Mouse (Mus musculus): Measurements from ENCODE around the gene Podn. TPM values are rescaled to one million over a fixed set of nuclear protein-coding genes. Genes with fewer than 3 reads are reported as not detected.
"Not testable (repeated sequence)": the region's sequence is repeated elsewhere in the genome, so short reads cannot be mapped to it uniquely, and the experiment has no call there.

Podn gene
- 48.5 and 74.4 TPM in 2 replicates for polyA plus RNA-seq (2012; rRNA removed)

DNA sequence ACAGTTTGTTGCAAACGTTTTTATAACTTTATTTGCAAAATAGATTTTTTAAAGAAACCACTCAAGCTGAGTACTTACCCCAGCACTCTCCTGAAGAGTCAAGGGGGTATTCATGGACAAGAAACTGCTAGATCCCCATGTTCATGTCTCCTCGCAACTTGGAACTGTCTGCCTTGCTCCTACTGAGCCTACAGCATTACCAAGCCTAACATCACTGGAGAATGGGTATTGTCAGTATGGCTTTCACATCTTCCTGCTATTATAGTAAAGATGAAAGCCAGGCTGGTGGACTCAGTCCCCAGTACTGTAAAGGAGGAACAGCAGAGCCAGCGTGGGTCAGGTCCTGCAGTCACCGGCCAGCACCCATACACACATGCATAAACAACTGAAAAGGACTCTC is at the start of gene Podn:
Gene Podn (minus strand): TSS at position 101 of the 400 bp plus-strand sequence.
- DNase-seq (ENCODE audit: low read depth): no peak

DNA sequence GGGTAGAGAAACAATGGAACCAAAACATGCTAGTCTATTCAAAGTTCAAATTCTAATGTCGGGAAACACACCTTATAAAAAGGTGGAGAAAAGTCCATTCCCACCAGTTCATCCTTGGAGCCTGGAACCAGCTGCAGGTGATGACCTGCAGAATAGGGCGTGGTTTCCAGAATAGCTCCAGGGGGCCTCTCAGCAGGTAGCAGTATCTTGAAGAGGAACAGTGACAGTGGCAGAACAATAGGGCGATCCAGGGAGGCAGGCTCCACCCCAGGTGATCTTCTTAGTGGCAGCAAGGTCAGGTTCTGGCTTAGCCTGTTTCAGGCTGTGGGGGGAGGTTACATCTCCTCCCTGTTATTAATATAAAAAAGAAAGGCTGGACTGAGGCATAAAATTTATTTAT is 49.3 kb upstream of the Podn start:
- DNase-seq (ENCODE audit: low read depth): not testable (repeated sequence)

DNA sequence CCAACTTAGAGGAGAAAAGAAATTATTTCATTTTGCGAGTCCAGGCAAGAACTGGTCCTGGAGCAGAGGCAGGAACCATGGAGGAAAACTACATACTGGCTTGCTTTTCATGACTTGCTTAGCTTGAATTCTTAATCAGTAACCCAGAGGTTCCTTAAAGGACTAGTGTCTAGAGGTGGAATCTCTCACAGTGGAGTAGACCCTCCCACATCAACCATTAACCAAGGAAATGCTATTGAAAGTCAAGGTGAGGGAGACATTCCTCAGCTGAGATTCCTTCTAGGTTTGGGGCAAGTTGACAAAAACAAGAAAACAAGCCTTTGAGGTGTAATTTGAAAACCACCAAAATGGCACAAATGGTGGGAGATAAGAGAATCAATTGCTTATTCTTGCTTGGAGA is 48.6 kb upstream of the Podn start, which contains the start of gene Scp2:
Gene Scp2 (minus strand): TSS at position 119 of the 400 bp plus-strand sequence.
- DNase-seq (ENCODE audit: low read depth): no peak

DNA sequence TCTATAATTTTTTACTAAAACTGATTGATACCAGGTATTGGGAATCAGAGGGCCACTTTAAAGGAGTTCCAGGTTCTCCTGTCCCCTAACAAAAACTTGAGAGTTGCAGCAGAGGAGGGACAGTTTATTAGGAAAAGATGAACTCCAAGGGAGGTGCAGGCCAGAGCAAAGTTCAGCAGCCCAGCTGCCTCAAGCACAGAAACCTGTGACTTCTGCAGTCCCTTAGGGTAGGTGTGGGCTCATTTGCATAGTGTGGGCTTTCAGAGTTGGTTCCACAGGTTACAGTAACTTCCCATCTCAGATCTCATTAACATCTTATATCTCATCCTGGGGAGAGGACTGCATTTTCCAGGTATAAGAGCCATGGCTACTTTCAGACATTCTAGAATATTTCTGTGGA is 47.5 kb upstream of the Podn start:
- DNase-seq (ENCODE audit: low read depth): no peak

DNA sequence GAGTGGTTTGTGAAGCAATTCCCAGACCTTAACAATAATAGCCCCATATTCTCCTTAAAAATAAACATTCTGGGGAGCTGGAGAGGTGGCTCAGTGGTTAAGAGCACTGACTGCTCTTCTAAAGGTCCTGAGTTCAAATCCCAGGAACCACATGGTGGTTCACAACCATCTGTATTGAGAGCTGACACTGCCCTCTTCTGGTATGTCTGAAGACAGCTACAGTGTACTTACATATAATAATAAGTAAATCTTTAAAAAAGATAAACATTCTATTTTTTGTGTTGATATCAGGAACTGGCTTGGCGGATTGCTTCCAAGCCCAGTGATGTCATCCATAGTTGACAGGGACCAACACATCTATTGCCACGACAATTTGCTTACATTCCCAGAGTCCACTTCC is 46.9 kb upstream of the Podn start:
- not testable (repeated sequence) for DNase-seq (ENCODE audit: low read depth)

DNA sequence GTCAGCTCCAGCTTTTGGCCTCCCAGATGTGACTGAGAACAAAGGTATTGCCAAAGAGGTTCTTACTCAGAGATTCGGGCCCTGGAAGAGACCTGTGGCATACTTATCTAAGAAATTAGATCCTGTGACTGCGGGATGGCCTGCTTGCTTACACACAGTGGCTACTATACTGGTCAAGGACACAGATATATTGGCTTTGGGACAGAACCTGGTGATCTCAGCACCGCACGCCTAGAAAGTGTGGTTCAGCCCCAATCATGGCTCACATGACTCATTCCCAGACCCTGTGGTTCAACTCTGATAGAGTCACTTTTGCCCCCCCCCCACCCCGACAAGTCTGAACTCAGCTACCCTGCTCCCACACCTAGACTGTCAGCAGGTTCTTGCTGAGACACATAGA is 40.7 kb upstream of the Podn start:
- no peak for DNase-seq (ENCODE audit: low read depth)

DNA sequence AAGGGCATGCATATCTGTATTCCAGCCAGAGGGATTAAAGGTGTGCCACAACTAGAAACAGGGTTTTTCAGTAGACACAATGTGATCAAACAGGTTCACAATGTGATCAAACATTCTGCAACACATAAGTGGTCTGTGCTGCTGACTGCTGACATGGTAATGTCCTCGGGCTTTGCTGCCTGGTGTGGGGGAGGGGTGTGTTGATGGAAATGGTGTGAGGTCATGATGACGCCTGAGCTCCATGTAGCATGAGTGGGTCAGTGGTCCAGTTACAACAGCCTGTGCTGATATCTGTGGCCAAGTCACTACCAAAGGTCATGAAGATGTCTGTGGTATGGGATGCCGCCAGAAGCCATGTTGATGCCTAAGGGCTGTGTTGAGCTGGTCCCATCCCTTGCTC is 34.2 kb upstream of the Podn start:
- no peak for DNase-seq (ENCODE audit: low read depth)

DNA sequence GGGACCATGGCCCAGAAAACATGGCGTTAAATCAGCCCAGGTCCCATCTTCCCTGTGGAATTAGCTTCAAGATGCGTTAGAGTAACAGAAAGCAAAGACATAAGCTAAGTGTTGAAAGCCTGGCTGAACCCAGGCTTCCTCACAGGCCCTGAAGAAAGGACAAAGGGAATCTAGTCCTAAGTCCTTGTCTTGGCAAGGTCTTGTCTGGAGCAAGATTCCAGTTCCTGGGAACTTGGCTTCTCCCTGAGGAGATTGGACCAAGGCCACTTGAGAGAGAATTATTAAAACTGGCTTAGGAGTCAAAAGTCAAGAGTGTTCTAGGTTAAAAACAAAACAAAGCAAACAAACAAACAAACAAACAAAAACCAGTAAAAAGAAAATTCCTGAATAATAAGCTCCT is 32.1 kb upstream of the Podn start:
- DNase-seq (ENCODE audit: low read depth): no peak

DNA sequence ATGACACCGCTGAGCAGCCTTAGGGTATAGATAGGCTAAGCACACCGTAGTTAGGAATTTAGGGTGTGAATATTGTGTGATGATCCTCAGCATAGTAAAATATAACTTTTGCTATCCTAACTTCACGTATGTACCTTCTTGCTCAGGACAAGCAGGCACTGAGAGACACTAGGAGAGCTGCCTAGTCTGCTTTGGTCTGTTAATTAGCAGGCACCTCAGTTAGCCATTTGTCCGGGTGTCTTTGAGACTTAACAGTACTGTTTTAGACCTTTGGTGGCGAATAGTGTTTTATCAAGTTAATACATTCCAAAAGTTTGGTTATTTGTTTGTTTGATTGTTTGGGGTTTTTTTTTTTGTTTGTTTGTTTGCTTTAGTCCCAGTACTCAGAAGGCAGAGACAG is 31.3 kb upstream of the Podn start:
- no peak for DNase-seq (ENCODE audit: low read depth)

DNA sequence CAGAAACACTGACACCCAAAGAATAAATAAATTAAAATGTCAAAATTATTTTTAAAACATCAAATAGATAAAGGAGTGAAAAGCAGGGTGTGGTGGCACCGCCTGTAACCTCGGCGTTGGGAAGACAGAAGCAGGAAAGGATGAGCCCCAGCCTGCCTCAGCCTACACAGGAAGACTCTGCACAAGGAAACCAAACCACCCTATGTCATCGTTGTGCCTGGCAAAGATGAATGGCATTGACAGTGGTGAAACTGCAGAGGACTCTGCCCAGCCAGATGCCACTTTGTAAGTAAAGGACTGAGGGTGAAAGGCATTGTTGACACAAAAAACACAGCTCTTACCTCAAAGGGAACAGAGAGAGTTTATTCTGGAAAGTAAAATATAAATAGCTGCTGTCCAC is 30.0 kb upstream of the Podn start:
- no peak for DNase-seq (ENCODE audit: low read depth)

DNA sequence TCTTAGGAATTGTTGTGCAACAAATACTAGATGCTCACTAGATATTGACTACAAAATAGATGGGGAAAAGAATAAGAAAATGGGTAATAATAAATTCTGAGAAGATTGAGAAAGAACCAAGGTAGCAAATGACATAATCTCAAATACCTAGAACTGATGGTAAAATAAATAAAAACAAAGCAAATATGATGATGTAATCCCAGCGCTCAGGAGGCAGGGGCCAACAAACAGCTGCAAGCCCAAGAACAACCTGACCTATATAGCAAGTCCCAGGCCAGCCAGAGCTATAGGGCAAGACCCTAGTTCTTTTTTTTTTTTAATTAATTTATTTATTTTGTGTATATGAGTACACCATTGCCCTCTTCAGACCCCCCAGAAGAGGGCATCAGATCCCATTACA is 27.9 kb upstream of the Podn start:
- no peak for DNase-seq (ENCODE audit: low read depth)

DNA sequence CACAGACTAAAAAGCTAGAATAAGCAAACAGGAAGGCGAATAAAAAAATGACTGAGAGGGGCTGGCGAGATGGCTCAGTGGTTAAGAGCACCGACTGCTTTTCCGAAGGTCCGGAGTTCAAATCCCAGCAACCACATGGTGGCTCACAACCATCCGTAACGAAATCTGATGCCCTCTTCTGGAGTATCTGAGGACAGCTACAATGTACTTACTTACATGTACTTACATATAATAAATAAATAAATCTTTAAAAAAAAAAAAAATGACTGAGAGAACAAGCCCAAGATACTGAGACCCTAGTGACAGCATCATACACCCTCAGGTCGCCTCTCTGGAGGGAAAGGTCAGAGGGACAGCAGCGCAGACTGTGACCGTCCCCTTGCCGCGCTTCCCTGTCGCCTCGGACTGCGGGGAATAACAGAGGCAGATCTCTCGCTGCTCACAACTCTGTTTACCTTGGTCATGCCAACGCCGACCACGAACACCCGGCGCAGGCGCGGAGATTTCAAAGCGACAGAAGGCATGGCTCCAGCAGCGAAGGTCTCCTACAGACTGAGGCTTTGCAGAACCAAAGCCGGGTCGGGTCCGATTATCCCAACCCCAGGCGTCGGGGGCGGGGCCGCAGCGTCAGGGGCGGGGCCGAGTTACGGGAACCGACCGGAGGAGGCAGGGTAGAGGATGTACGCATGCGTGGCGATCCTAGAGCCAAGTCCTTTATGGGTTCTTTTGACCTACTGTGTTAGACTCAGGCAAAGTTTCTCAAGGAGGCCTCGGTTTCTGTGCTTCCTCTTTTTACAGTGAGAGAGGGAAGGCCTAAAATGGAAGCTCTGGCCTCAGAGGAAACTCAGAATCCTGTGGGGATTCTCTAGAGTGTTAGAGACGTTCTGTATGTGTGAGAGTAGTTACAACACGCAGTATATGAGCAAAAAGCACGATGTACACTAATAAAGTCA is 22.0 kb upstream of the Podn start:
- no peak for DNase-seq (ENCODE audit: low read depth)

DNA sequence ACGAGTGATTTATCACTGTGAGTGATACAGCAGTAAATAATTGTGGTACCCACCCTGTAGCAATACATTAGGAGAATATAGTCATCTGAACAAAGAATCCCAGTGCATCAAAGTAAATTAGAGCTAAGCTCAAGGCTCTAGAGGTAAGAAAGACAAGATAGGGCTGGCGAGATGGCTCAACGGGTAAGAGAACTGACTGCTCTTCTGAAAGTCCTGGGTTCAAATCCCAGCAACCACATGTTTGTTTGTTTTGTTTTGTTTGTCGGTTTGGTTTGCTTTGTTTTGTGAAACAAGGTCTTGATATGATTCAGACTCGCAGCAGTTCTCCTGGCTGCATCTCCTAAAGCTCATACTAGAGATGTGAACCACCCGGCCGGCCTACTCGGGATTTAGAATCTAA is 21.2 kb upstream of the Podn start:
- DNase-seq (ENCODE audit: low read depth): no peak

DNA sequence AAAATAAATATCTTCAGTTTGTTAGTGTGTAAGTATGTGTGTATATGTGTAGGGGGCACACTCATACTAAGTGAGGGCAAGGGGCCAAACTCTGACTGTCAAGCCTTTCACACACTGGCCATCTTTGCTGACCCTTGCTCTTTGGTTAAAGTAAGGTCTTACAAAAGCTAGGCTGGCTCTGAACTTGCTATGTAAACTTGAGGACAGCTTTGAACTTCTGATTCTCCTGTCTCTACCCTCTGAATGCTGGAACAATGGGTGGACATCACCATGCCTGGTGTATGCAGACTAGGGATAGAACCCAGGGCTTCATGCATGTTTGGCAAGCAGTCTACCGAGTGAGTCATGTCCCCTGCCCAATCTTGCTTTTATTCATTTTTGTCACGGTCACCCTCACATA is 20.2 kb upstream of the Podn start:
- DNase-seq (ENCODE audit: low read depth): no peak

DNA sequence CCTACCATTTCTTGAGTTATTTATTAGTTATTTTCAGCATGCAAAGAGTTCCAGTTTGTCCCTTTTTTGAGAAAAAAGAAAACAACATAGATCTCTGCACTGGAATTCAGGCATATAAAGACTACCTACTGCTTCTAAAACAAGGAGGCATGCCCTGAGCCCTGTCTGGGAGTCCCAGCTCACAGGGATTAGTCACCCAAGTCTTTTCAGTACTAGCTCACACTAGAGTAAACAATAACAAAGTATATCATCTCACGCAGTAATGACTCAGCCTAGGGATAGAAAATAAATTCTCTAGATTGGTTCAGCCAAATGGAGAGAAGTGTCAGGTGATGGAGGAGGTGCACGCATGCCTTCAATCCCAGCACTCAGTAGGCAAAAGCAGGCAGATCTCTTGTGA is 14.5 kb upstream of the Podn start:
- no peak for DNase-seq (ENCODE audit: low read depth)

DNA sequence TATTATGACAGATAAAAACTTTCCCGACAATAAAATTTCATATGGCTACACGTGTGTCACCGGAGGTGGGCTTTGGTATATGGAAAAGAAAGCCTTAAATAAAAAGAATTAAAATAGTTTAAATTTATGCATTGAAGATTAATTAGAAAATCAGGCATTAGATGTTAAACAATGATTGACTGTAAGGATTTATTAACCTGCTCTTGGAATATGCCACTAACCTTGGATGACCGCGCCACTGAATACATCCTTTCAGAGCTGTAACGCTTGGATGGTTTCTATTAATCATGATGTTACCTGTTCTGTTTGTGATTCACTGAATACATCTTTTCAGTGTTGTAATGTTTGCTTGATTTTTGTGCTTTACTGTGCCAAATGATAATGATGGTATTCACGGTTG is 13.5 kb upstream of the Podn start:
- DNase-seq (ENCODE audit: low read depth): no peak

DNA sequence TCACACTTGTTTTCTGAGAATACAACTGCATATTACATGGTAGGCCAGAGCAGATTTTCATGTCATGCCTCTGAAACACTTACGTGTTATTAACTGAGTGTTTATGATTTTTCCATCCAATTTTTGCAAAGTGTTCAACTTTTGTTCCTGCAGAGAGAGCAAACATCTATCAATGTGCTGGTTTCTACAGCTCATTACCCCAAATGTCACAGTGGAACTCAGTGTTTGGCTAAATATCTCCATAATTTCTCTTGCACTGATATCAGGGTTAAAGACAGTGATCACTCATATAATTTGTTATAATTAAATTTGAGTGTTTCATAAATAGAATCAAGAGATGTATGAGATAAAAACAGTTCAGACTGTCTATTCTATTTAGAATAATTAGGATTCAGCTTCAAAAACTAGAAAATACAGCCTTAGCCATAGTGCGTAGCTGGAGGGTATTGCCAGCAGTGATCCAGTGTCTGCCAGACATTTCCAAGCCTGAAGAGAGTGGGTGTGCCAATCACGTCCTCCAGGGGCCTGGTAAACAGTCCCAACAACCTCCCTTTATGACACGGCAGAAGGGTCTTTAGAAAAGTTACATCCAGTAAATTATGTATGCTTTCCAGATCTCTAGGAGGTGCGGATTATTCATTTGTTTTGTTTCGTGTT is 3.4 kb downstream of the Podn start:
- no peak for DNase-seq (ENCODE audit: low read depth)

DNA sequence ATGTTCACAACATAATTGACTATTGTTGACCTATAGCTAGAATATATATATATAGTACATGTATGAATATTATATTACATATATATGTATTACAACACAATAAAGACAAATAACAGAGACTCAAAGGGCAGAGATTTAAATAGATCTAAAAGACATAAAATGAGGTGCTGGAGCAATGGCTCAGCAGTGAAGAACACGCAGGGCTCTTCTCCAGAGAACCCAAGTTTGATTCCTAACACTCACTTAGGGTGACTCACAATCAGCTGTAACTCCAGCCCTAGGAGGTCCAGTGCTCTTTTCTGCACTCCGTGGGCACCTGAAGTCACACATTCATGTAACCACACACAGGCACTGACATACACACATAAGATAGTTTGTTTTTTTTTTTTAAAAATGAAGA is 12.3 kb downstream of the Podn start:
- DNase-seq (ENCODE audit: low read depth): no peak

DNA sequence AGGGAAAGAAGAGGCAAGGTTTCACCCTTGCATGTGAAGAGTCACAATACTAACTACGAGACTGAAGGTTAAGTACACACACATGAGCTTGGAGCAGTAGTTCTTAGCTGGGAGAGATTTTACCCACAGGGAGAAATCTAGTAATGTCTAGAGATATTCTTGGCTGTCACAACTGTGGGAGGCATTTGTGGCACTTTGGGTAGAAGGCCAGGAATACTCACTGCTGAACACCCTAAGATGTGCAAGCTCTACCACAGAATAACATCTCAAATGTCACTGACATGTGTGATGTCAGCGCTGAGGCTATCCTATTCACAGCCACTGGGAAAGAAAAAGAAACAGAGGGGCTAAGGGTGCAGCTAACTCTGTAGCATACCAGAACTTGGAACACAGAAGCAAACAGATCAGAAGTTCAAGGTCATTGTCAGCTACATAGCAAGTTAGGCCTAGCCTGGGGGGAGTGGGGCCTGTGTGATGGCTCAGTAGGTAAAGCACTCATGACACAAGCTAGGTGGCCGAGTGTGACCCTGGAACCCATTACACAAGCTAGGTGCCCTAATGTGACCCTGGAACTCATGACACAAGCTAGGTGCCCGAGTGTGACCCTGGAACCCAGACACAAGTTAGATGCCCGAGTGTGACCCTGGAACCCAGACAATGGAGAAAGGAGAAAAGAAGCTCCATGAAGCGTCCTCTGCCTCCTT is 13.1 kb downstream of the Podn start:
- no peak for DNase-seq (ENCODE audit: low read depth)

DNA sequence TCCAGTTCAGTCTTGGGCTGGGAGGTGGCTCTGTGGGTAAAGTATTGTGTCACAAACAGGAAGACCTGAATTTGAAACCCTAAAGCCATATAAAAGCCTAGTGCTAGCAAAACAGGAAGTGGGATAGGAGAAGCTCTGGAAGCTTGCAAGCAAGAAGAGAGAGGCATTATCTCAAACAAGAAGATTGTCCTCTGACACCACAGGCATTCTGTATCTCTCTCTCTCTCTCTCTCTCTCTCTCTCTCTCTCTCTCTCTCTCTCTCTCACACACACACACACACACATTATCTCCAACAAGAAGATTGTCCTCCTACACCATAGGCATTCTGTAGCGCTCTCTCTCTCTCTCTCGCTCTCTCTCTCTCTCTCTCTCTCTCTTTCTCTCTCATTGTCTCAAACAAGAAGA is 13.8 kb downstream of the Podn start:
- no peak for DNase-seq (ENCODE audit: low read depth)

DNA sequence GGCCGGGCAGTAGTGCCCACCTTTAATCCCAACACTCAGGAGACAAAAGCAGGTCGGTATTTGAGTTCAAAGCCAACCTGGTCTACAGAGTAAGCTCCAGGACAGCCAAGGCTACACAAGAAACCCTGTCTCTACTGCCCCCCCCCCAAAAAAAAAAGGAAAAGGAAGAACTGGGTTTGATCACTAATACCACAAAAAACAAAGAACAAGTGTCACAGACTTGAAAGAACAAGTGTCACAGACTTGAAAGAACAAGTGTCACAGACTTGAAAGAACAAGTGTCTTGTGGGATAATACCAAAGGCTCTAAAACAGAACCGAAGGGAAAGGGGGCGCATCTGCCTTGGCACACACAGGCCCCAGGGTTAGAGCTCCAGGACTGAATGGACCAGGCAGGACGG is 15.4 kb downstream of the Podn start:
- DNase-seq (ENCODE audit: low read depth): no peak

DNA sequence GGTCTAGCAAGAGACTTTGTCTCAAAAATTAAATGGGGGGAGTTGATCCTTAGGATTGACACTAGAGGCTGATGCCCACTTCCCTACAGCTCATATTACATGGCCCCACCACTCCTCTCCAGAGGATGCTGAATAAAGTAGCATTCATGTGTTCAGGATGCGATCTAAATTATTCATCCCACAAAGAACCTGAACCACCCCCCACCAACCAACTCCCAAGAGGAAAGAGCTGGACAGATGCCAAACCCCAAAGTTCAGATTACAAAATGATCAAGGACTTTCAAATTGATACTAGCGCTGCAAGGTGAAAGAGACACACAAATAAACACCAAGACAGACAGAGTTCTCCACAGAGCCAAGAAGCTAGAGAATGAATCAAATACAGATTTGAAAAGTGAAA is 16.5 kb downstream of the Podn start:
- no peak for DNase-seq (ENCODE audit: low read depth)

DNA sequence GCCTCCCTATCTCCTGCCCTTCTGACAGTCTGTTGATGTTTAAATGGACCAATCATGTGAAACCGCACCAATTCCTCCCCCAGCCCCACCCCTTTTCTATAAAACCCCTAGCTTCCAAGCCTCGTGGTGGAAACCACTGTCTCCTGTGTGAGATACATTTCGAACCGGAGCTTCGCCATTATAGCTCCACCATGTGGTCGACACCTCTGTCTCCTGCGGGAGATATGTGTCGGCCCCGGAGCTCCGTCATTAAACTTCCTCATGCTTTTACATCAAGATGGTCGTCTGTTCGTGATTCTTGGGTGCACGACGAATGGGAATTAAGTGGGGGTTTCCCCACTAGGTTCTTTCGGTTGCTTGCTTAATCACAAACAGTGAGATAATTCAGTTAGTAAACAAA is 17.1 kb downstream of the Podn start:
- not testable (repeated sequence) for DNase-seq (ENCODE audit: low read depth)

All from gonadal fat pad, adult 2 months (tissue).